Mouse (Mus musculus) liver, postnatal 0 days (tissue): Measurements from ENCODE around the gene Ptges. TPM values are rescaled to one million over a fixed set of nuclear protein-coding genes. Genes with fewer than 3 reads are reported as not detected.

ENCODE experiments used
- ATAC-seq: fragments of 200-750 bp; cut with Nextera tagmentation; 2 replicates; pipeline ENCODE4 v1.8.0; 2017; ENCODE audit warnings: mild to moderate bottlenecking, moderate library complexity
- DNase-seq: peaks from one replicate; pipeline ENCODE4 v3.0.0-alpha.2; 2016
- H3K27ac ChIP-seq: fragments of 300-500 bp; sonication (generic); 2 replicates; pipeline ENCODE4 v1.5.1; 2014; ENCODE audit warnings: antibody characterized with exemption, moderate library complexity, mild to moderate bottlenecking, low read depth
- H3K27me3 ChIP-seq: fragments of 300-500 bp; sonication (generic); 2 replicates; pipeline ENCODE4 v1.6.1; 2014; ENCODE audit warnings: low read length, control low read depth, mixed read lengths; ENCODE audit not compliant: insufficient read depth
- H3K36me3 ChIP-seq: fragments of 300-500 bp; sonication (generic); replicated peaks from 2 replicates; pipeline ENCODE4 v1.6.1; 2014; ENCODE audit warnings: mild to moderate bottlenecking, control low read depth, low read length, moderate library complexity, mixed read lengths; ENCODE audit not compliant: insufficient read depth
- H3K4me1 ChIP-seq: fragments of 300-500 bp; sonication (generic); 2 replicates; pipeline ENCODE4 v1.6.1; 2014; ENCODE audit warnings: antibody characterized with exemption, mild to moderate bottlenecking, control low read depth; ENCODE audit not compliant: insufficient read depth
- H3K4me2 ChIP-seq: fragments of 300-500 bp; sonication (generic); 2 replicates; pipeline ENCODE4 v1.6.1; 2014; ENCODE audit warnings: low read depth, mild to moderate bottlenecking, low read length, moderate library complexity, mixed read lengths
- H3K4me3 ChIP-seq: fragments of 300-500 bp; sonication (generic); 2 replicates; pipeline ENCODE4 v1.5.1; 2014; ENCODE audit warnings: low read depth, low read length
- H3K9ac ChIP-seq: fragments of 300-500 bp; sonication (generic); replicated peaks from 2 replicates; pipeline ENCODE4 v1.6.1; 2014; ENCODE audit warnings: mild to moderate bottlenecking, moderate library complexity
- H3K9me3 ChIP-seq: fragments of 300-500 bp; sonication (generic); 2 replicates; pipeline ENCODE4 v1.6.1; 2016; ENCODE audit warnings: mild to moderate bottlenecking, control low read depth, low read length, mixed read lengths
- CTCF ChIP-seq: sonication (generic); IDR thresholded peaks from 2 replicates; pipeline ENCODE4 v1.5.1; 2016; ENCODE audit warnings: antibody characterized with exemption, low read depth
- EP300 ChIP-seq: IDR thresholded peaks from 2 replicates; pipeline ENCODE4 v1.6.1; 2016; ENCODE audit warnings: antibody characterized with exemption, low read depth, mild to moderate bottlenecking
- WGBS: fragments of 180-500 bp; shearing (Covaris S2); extraction: QIAGEN DNeasy Blood & Tissue Kit; methylation state at CpG from one replicate; pipeline ENCODE4 v1.1.7; 2014; ENCODE audit not compliant: insufficient replicate concordance; 5-methylcytosine and 5-hydroxymethylcytosine counted together
- polyA plus RNA-seq: library from polyadenylated mRNA; unstranded; fragments of >200 nt; fragmentation: Nextera tagmentation; extraction: Ambion mirVana; gene quantifications from 2 replicates; pipeline ENCODE4 v1.2.1, GENCODE M21; 2015

The Ptges gene
- polyA plus RNA-seq, 1 experiment from 2014 or later, result 1.7 TPM

GRCm38 (mm10) chr2:30885453-30886163, 44.1 kb downstream of the Ptges start:
- 48% methylated on average over 9 of the region's 9 CpGs for WGBS
- no peak overlapping the region for H3K9ac ChIP-seq
- no peak overlapping the region for H3K27ac ChIP-seq
- no peak overlapping the region for H3K4me3 ChIP-seq
- no peaks in the 10 kb centered on the region for H3K36me3 ChIP-seq
- no peak for ATAC-seq
- DNase-seq, result no peak
- TF ChIP-seq CTCF, result no peak
- TF ChIP-seq EP300, result no peak
- H3K9me3 ChIP-seq, result no peaks in the 10 kb centered on the region
- H3K27me3 ChIP-seq, result 0 out of 2 replicates have a peak, but pooled peaks cover 3% of the 10 kb centered on the region
- H3K4me2 ChIP-seq, result no peak overlapping the region
- no peaks in the 10 kb centered on the region for H3K4me1 ChIP-seq

- Histone ChIP-seq H3K27me3 (0 out of 2 replicates have a peak, but pooled peaks cover 3% of the 10 kb centered on the region), H3K4me2 (no peak overlapping the region), H3K4me3 (no peak overlapping the region), H3K27ac (no peak overlapping the region), H3K9me3 (no peaks in the 10 kb centered on the region), H3K9ac (no peak overlapping the region), H3K36me3 (no peaks in the 10 kb centered on the region), H3K4me1 (no peaks in the 10 kb centered on the region)
- no peak for TF ChIP-seq EP300
- TF ChIP-seq CTCF, result no peak
- DNase-seq, result no peak
- ATAC-seq, result no peak
- whole genome bisulfite sequencing, result 88% methylated on average over 4 of the region's 4 CpGs
Measured at GRCm38 (mm10) chr2:30884852-30885373, 44.8 kb downstream of the Ptges start.

- Histone ChIP-seq H3K4me2 (no peak overlapping the region), H3K4me3 (no peak overlapping the region), H3K27me3 (no peaks in the 10 kb centered on the region), H3K9ac (no peak overlapping the region), H3K27ac (no peak overlapping the region), H3K36me3 (no peaks in the 10 kb centered on the region), H3K9me3 (no peaks in the 10 kb centered on the region), H3K4me1 (no peaks in the 10 kb centered on the region)
- ATAC-seq, result no peak
- WGBS, result 76% methylated on average over 7 of the region's 7 CpGs
- no peak for DNase-seq
- no peak for TF ChIP-seq CTCF
- TF ChIP-seq EP300, result no peak
Measured at GRCm38 (mm10) chr2:30881215-30881614, 48.4 kb downstream of the Ptges start.

GRCm38 (mm10) chr2:30879481-30879880, 50.2 kb downstream of the Ptges start:
- Histone ChIP-seq H3K9me3 (no peaks in the 10 kb centered on the region), H3K27ac (no peak overlapping the region), H3K9ac (no peak overlapping the region), H3K4me3 (no peak overlapping the region), H3K36me3 (no peaks in the 10 kb centered on the region), H3K4me1 (no peaks in the 10 kb centered on the region), H3K4me2 (no peak overlapping the region), H3K27me3 (no peaks in the 10 kb centered on the region)
- ATAC-seq (no peak), DNase-seq (no peak)
- WGBS, result 84% methylated on average over 15 of the region's 15 CpGs
- TF ChIP-seq EP300, result no peak
- no peak for TF ChIP-seq CTCF

- WGBS, result 68% methylated on average over 11 of the region's 11 CpGs
- no peak for ATAC-seq
- no peak overlapping the region for H3K27ac ChIP-seq
Measured at GRCm38 (mm10) chr2:30875621-30876432, 53.8 kb downstream of the Ptges start.

GRCm38 (mm10) chr2:30875096-30875495, 54.6 kb downstream of the Ptges start:
- Histone ChIP-seq H3K36me3 (no peaks in the 10 kb centered on the region), H3K4me3 (no peak overlapping the region), H3K4me1 (no peaks in the 10 kb centered on the region), H3K9me3 (no peaks in the 10 kb centered on the region), H3K27me3 (no peaks in the 10 kb centered on the region), H3K27ac (no peak overlapping the region), H3K9ac (no peak overlapping the region), H3K4me2 (no peak overlapping the region)
- DNase-seq (no peak), ATAC-seq (no peak)
- WGBS, result 77% methylated on average over 7 of the region's 7 CpGs
- TF ChIP-seq CTCF (no peak), EP300 (no peak)

More at GRCm38 (mm10) chr2:30875621-30876432, 53.8 kb downstream of the Ptges start:
- no peak for TF ChIP-seq EP300
- TF ChIP-seq CTCF, result no peak
- no peaks in the 10 kb centered on the region for H3K27me3 ChIP-seq
- H3K9ac ChIP-seq, result no peak overlapping the region
- H3K36me3 ChIP-seq, result no peaks in the 10 kb centered on the region
- no peak for DNase-seq
- H3K9me3 ChIP-seq, result no peaks in the 10 kb centered on the region
- no peak overlapping the region for H3K4me2 ChIP-seq
- H3K4me1 ChIP-seq, result no peaks in the 10 kb centered on the region
- H3K4me3 ChIP-seq, result no peak overlapping the region
